Mouse (Mus musculus) A20 (cell line): ENCODE measurements around the gene Kctd11.

Experiments used
- DNase-seq: peaks from one replicate; pipeline ENCODE4 v3.0.0-alpha.2; 2011; ENCODE audit warnings: low read depth, low spot score

The Kctd11 gene

GRCm38 (mm10) chr11:69849128-69849527 is 32.1 kb downstream of the Kctd11 start:
- no peak for DNase-seq

- no peak for DNase-seq
Observed at GRCm38 (mm10) chr11:69848021-69848420, 33.2 kb downstream of the Kctd11 start.

GRCm38 (mm10) chr11:69846738-69847688 is 34.2 kb downstream of the Kctd11 start:
- DNase-seq: no peak

- peak; percentile 93 for DNase-seq
Observed at GRCm38 (mm10) chr11:69846198-69846680, 35.0 kb downstream of the Kctd11 start, which contains the start of gene Plscr3. Gene Plscr3, plus strand, starts transcription at chr11:69846376.

- no peak for DNase-seq
Observed at GRCm38 (mm10) chr11:69838714-69839104, 42.5 kb downstream of the Kctd11 start.

GRCm38 (mm10) chr11:69837952-69838713 is 43.1 kb downstream of the Kctd11 start, which contains the start of gene Tmem256:
Gene Tmem256, plus strand, starts transcription at chr11:69838514.
- peak; percentile 99 for DNase-seq

- DNase-seq: no peak
Observed at GRCm38 (mm10) chr11:69837604-69837951, 43.6 kb downstream of the Kctd11 start, which contains the start of gene Nlgn2. Gene Nlgn2, minus strand, starts transcription at chr11:69837784.

GRCm38 (mm10) chr11:69836703-69837576 is 44.3 kb downstream of the Kctd11 start:
- peak; percentile 23 for DNase-seq

GRCm38 (mm10) chr11:69835966-69836335 is 45.3 kb downstream of the Kctd11 start:
- DNase-seq: no peak

- no peak for DNase-seq
Observed at GRCm38 (mm10) chr11:69835326-69835965, 45.8 kb downstream of the Kctd11 start.

- no peak for DNase-seq
Observed at GRCm38 (mm10) chr11:69834001-69834549, 47.1 kb downstream of the Kctd11 start.

- DNase-seq: no peak
Observed at GRCm38 (mm10) chr11:69833554-69833953, 47.7 kb downstream of the Kctd11 start.

- no peak for DNase-seq
Observed at GRCm38 (mm10) chr11:69828832-69829231, 52.4 kb downstream of the Kctd11 start.
